Mouse (Mus musculus) hematopoietic stem cell, adult 5-6 weeks (primary cell): ENCODE measurements around the gene Irgq. TPM values are rescaled to one million over a fixed set of nuclear protein-coding genes. Genes with fewer than 3 reads are reported as not detected.
"Not testable (repeated sequence)": the region's sequence is repeated elsewhere in the genome, so short reads cannot be mapped to it uniquely, and the experiment has no call there.

Source experiments
- ATAC-seq, 2 experiments: fragments of 125-278 bp in 1 of 2; replicated peaks in 1 of 2; 2 replicates each; pipeline ENCODE4 v1.8.0; 2016 to 2017; ENCODE audit warnings: inconsistent platforms in 2 of 2, mild to moderate bottlenecking in 2 of 2, moderate number of reproducible peaks in 2 of 2, low read depth in 1 of 2, moderate TSS enrichment in 1 of 2; ENCODE audit not compliant: low FRiP score in 2 of 2, poor library complexity in 2 of 2, severe bottlenecking in 2 of 2, insufficient read depth in 1 of 2, low TSS enrichment in 1 of 2
- total RNA-seq: library from RNA; stranded (forward); fragments of 172-1452, 232-1000 nt; gene quantifications from 2 replicates; pipeline ENCODE4 v1.2.3, GENCODE M21; 2017

The Irgq gene
- total RNA-seq, 1 experiment from 2014 or later: 6.8 TPM

DNA sequence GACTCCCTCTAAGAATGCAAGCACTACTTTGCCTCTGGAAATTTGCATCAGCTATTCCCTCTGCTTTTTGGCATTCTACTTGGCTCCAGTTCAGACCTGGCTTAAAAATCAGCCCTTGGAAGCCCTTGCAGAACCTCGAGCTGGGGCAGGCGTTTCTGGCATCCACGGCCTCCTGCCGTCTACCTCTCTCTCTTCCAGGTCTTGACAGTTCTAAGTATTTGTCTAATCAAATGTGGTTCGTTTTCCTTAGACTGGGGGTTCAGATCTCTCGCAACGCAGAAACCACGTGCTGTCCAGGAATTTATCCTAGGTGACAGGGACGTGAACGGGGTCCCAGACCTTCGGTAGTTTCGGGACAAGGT is 24.0 kb upstream of the Irgq start:
- ATAC-seq: no peak

DNA sequence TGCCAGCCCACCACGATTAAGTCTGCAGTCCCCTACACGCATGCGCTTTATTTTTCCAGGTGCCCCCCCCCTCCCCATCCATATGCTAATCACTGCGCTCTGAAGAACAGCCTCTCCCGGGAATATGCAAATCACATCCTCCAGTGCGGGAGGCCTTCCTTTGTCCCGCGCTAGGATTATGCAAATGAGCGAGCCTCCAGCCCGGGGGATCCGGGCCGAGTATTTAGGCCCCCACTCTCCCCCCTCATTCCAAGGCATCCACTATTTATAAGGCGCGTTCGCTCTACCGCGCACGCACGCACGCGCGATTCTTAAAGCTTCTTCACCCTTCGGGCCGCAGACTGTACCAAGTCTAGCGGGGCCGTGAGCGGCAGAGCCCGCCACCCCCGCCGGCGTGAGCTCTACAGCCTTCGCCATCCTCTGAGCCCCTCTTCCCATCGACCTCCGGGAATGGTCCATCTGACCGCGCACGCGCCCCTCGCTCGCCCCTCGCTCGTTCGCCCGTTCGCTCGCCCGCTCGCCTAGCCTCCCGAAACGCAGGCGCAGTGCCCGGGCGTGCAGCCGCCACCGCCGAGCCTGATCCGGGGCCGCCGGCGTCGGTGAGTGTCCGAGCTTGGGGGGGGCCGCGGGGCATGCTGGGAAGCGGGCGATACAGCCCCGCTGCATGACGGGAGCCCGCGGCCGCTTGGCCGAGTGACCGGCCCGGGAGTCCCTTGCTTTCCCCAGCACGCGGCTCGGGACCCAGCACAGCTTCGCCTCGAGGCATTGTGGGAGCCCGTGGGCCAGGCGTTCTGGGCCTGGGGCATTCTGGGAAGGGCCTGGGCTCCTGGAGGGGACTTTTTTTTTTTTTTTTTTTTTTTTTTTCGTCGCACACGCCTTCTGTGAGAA is 23.4 kb upstream of the Irgq start, which contains the start of gene Zfp428:
Gene Zfp428 (plus strand): TSS at position 169 of the 888 bp plus-strand sequence.
- peak; percentile 40 to 60 for ATAC-seq

DNA sequence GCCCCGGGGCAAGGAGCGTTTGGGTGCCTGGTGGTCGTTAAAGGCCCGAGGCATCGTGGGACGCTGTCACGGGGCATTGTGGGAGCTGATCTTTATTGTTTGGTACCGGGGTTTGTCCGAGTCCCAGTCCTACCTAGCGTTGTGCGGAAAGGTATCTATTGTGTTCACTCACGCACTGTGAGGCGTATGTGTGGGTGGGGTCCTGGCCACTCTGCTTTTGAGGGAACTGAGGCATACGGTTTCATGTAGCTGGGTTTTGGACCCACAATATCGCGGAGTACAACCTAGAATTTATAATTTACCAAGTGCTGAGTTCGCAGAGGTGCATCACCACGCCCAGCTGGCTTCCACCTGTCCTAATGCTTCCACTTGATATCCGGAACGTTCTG is 22.8 kb upstream of the Irgq start:
- peak in 1 of 2 experiments; percentile 9; a peak in 1 of 4 replicates for ATAC-seq

DNA sequence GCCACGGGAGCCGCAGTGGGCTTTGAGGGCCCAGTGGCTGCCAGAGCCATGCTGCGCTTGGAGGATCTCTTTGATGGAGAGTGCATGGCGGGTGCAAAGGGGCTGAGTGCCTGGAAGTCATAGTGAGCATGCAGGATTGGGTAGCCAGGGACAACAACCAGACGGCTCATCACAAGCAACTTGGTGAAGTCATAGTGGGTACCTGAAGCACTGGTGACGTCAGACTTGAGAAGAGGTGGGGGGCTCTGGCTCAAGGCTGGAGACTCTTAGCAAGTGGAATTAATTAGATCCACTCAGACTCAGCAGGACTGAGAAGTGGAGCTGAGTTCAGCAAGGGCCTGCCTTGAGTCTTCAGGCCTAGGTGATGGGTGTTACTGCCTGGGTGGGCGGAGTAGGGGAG is 18.1 kb upstream of the Irgq start, which contains the start of gene AC161166.1:
Gene AC161166.1 (minus strand): TSS at position 101 of the 400 bp plus-strand sequence.
- no peak for ATAC-seq

DNA sequence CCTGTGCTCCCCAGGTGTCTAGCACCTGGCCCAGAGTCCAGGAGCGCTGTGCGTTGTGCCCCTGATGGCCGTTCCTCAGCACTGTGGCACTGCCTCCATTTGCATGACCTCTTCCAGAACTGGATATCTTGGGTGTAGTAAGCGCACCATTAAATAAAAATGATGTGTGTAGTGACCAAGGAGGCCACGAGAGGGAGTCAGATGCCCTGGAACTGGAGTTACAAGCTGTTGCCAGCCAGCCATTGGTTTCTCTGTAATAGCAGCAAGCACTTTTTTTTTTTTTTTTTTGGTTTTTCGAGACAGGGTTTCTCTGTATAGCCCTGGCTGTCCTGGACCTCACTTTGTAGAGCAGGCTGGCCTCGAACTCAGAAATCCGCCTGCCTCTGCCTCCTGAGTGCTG is 14.2 kb upstream of the Irgq start:
- not testable (repeated sequence) for ATAC-seq

DNA sequence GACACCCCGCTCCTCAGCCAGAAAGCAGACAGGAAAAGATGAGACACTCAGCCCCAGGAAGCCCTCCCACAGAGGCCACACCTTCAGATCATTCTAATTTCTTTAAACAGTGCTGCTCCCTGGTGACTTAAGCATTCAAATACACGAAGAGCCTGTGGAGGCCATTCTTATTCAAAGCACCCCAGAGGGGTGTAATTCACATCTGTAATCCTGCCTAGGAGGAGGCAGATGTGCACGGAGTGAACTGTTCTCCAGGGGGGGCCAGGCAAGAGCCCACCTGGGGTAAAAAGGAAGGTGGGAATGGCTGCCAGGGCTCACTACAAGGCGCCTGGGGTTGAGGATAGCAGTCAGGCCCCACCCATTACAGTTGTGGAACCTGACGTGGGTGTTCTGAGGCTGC is 13.4 kb upstream of the Irgq start:
- no peak for ATAC-seq

DNA sequence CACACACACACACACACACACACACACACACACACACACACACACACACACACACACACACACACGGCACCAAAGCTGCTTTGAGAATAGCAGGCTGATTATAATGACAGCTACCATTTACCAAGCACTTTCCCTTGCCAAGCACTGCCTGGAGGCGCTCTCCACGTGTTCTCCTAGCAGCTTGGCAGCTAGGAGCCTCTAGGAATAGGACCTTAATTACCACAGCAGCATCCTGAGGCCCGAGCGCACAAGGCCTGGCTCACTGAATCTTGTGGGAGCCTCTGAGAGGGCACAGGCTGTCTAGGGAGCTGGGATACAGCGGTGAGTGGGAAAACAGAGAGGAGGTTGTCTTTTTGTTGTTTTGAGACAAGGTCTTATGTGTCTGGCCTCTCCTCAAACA is 12.8 kb upstream of the Irgq start:
- no peak for ATAC-seq

DNA sequence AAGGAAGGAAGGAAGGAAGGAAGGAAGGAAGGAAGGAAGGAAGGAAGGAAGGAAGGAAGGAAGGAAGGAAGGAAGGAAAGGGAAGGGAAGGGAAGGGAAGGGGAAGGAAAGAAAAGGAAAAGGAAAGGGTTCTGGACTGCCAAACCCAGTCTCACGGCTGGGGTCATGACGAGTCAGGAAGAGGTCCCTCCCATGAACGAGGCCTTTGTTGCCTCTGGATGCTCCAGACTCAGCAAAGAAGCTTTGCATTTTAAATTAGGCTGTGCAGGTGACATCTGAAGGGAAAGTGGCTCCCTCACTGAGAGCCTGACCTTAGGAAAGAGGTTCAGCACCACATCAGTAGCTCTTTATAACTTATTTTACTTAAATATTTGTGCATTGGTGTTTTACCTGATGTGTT is 11.4 kb upstream of the Irgq start:
- no peak for ATAC-seq

DNA sequence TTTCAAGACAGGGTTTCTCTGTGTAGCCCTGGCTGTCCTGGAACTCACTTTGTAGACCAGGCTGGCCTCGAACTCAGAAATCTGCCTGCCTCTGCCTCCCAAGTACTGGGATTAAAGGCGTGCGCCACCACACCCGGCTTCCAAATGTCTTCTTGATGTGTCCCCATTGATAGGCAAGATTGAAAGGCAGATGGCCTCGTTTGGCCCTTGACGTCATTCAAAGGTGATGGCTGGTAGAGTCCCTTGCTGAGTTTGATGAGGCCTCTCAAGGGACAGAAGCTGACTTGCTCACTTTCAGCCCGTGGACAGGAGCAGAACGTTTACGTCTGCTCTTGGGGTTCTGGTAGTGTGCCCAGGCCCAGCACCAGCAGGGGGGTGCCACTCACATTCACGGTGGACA is 10.4 kb upstream of the Irgq start:
- not testable (repeated sequence) for ATAC-seq

DNA sequence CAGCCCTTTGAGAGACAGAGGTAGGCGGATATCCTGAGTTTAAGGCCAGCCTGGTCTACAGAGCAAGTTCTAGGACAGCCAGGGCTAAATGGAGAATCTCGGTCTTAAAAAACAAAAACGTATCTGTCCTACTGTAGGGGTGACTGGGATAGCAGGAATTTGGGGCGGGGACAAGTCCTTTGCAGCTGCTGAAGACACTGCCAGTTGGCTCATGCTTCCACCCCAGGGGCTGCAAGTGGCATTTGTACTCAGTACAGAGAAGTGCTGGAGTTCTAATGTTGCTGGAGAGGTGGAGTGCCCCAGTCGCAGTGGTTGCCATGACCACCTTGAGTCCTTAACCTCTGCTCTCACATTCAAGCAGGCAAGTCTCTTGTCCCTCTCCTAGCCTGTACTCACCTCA is 7.7 kb upstream of the Irgq start:
- no peak for ATAC-seq

DNA sequence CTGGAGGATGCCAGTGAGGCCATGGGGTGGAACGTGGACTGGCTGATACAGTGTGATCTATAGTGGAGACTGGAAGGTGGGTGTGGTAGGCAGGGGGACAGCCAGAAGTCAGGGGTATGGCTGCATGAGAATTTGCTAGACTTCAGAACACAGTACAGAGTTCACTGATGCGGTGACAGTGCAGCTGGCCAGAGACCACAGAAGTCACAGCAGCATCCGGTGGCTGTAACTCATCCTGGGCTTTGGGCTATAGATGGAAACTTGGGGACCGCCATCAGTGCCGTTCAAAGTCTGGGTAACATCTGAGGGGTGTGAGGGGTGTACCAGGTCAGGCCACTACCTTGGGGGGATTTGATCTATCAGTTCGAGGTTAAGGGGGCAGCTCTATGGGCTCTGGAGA is 6.8 kb upstream of the Irgq start:
- ATAC-seq: no peak

DNA sequence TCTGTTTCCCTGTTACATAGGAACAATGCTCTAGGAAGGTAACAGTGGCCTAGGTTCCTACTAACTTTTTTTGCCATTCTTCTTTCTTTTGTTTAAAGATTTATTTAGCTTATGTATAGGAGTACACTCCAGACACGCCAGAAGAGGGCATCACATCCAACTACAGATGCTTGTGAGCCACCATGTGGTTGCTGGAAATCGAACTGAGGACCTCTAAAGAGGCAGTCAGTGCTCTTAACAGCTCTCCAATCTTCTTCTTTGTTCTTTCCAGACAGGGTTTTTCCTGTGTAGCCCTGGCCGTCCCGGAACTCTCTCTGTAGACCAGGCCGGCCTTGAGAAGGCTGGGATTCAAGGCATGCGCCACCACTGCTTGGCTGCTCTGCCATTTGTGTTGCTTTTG is 5.5 kb upstream of the Irgq start:
- ATAC-seq: no peak

DNA sequence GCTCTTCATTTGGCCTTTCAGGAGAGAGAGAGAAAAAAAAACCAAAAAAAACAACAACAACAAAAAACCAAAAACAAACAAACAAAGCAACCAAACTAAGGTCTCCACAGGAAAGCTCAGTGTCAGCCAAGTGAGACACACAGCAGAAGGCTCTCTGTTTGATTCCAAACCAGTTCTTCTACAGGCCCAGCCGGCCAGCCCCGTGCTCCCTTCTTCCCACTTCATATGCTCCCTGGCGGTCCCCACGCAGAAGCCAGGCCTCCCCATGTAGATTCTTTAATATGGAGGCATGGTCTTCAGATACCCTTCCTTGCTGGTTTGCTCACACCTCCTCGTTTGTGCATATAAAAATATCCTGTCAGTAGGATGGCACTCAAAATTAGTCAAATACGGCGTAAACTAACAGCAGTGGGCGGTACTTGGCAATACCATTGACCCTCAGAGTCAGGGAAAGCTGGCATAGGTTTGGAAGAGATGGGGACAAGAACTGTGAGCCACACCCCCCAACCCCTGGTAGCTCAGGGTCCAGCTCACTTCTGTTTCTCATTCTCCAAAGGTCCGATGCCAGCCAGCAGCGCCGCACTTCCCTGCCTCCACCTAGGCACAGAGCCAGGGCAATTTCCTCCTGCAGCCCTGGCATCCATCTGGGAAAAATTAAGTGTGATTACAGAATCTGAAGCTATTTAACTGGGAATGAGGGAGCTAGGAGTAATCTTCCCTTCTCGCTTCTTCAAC is 4.6 kb upstream of the Irgq start:
- ATAC-seq: no peak

DNA sequence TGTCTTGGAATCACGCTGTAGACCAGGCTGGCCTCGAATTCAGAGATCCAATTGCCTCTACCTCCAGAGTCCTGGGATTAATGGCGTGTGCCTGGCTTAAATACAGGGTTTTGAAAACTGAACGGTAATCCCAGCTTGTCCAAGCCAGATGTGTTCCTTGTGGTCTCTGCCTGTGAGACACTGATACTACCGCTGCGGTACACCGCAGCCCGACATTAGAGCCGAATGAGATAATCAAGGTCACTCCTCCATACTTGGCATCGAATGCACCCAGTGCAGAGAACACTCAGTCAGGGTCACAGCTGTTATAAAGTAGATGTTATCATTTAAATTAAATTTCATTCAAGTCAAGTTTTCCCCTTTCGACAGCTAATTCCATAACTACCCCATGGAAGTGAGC is 1.6 kb upstream of the Irgq start:
- ATAC-seq: no peak

DNA sequence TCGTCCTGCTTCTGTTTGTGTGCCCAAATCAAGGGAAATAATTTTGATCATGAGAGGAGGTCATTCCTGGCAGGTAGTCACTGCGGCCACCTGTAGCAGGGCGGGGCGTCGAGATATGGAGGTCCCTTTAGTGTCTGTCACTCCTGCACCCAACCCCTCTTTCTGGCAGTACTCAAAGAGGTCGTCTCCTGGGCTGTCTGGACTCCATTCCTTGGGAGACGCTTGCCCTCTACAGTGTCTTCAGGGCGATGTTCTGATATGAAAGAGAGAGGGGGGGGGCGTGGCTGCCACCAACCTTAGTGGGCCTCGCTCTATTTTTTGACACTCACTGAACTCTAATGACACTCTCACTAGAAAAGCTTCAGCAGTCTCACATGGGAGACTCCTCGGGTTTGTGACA is 909 bp upstream of the Irgq start:
- ATAC-seq: no peak

DNA sequence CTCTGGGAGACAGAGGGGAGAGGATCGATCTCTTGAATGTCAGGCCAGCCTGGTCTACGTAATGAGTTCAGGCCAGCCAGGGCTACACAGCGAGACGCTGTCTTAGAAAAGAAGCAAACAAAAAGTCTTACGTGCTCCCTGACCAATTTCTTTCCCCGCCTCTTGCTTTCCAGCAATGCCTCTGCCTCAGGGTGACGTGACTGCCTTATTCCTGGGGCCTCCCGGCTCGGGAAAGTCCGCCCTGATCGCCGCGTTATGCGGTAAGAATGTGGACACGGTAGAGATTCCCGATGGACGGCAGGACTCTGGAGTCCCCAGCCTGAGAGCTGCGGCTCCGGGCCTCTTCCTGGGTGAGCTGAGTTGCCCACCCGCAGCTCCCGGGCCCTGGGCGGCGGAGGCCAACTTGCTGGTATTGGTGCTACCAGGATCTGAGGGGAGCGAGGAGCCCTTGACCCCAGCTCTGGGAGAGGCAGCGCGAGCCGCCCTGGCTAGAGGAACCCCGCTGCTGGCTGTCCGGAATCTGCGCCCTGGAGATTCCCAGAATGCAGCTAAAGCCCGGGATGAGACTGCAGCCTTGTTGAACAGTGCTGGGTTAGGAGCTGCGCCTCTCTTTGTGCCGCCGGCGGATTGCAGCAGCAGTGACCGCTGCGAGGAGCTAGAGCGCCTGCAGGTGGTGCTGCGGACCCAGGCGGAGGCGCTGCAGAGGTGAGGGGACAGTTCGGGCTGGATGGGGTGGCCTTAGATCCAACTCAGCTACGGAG is 902 bp downstream of the Irgq start:
- peak; percentile 62 to 64 for ATAC-seq

DNA sequence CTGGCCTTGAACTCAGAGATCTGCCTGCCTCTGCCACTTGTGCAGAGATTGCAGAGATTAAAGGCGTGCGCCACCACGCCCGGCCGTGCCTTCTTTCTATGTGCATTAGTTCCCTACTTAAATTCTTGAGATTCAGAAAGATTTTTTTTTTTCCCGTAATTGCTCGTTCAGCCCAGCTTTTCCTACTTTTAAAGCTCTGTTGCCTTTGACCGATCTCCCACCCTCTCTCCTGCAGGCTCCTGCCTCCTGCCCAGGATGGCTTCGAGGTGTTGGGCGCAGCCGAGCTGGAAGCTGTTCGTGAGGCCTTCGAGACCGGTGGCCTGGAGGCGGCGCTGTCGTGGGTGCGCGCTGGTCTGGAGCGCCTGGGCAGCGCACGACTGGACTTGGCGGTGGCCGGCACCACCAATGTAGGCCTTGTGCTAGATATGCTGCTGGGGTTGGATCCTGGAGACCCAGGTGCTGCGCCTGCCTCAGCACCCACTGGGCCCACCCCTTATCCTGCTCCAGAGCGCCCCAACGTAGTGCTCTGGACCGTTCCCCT is 2.6 kb downstream of the Irgq start:
- ATAC-seq: no peak

DNA sequence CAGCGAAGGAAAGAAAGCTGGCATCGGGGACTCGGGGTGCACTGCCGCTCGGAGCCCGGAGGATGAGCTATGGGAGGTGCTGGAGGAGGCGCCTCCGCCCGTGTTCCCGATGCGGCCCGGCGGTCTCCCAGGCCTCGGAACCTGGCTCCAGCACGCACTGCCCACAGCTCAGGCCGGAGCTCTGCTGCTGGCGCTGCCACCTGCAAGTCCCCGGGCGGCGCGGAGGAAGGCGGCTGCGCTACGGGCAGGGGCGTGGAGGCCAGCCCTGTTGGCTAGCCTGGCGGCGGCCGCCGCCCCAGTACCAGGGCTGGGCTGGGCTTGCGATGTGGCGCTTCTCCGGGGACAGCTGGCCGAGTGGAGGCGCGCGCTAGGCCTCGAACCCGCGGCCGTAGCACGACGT is 3.3 kb downstream of the Irgq start:
- ATAC-seq: no peak
